Mouse (Mus musculus): ENCODE measurements around the gene Zfp704.

DNA sequence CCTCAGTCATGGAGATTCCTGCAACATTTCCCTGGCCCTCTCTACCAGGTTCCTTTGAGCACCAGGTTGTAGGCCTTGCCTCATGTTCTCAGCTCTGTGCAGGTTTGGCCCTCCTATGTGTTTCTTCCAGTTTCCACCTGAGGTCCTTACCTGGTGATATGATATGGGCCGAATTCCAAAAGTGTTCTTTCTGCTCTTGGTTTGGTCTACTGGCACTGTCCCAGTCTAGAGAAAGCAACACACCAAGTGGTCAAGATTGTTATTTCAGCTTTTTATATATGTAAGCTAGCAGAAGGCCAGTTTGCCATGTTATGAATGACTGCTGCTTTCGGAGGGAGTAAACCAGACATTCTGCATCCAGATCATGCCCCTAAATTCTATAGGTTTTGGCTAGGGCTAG, 541 bp upstream of the Zfp704 start:
- TF ChIP-seq POLR2A (IDR thresholded peaks at IDR 0.05; ENCODE audit: insufficient read length, low read depth): no peak
- TF ChIP-seq E2F4 (IDR thresholded peaks at IDR 0.05; ENCODE audit: insufficient read depth): no peak
- TF ChIP-seq MYOD1 (IDR thresholded peaks at IDR 0.05; ENCODE audit: control insufficient read depth in 1 of 3, insufficient read length in 2 of 3, low read depth in 2 of 3): no peak
- no peak for TF ChIP-seq MAX (IDR thresholded peaks at IDR 0.05; ENCODE audit: low read depth)
- TF ChIP-seq TCF12 (IDR thresholded peaks at IDR 0.05; ENCODE audit: insufficient read depth, poor library complexity, severe bottlenecking): no peak
- TF ChIP-seq USF1 (IDR thresholded peaks at IDR 0.05; ENCODE audit: low read depth): no peak
- TF ChIP-seq POLR2AphosphoS2 (IDR thresholded peaks at IDR 0.05; ENCODE audit: insufficient read length, low read depth): no peak
- TF ChIP-seq SRF (IDR thresholded peaks at IDR 0.05; ENCODE audit: control insufficient read depth, insufficient read length, low read depth): no peak
- TF ChIP-seq MYOG (IDR thresholded peaks at IDR 0.05; ENCODE audit: control insufficient read depth in 1 of 3, insufficient read depth in 1 of 3, insufficient read length in 2 of 3, low read depth in 2 of 3): no peak
